Mouse (Mus musculus): ENCODE results near the gene Fos. TPM values are rescaled to one million over a fixed set of nuclear protein-coding genes. Genes with fewer than 3 reads are reported as not detected.
A peak's percentile ranks its signal among the peaks of the same experiment; 100 is the strongest.

The Fos gene
- polyA plus RNA-seq, 1 experiment from 2014 or later: 1.2 TPM

GRCm38 (mm10) chr12:85496755-85497154 lies 23.1 kb downstream of the Fos start:
- WGBS: 20% methylated on average over 7 of the region's 7 CpGs
- no peak overlapping the region for H3K4me2 ChIP-seq (replicated peaks)
- no peak overlapping the region for H3K9ac ChIP-seq
- H3K27me3 ChIP-seq (replicated peaks): no peaks in the 10 kb centered on the region
- H3K36me3 ChIP-seq: no peaks in the 10 kb centered on the region
- peak; percentile 23; the same call in 1 of the 2 replicates for ATAC-seq (ENCODE audit: low FRiP score, low read depth)
- no peak overlapping the region for H3K27ac ChIP-seq
- H3K4me3 ChIP-seq: no peak overlapping the region
- H3K4me1 ChIP-seq: peaks cover 3% of the 10 kb centered on the region; the same call in 1 of the 2 replicates
- H3K9me3 ChIP-seq: no peaks in the 10 kb centered on the region

GRCm38 (mm10) chr12:85497310-85498135 lies 23.8 kb downstream of the Fos start:
- Histone ChIP-seq H3K9me3 (no peaks in the 10 kb centered on the region), H3K9ac (no peak overlapping the region), H3K4me3 (no peak overlapping the region), H3K36me3 (no peaks in the 10 kb centered on the region), H3K27me3 (replicated peaks) (no peaks in the 10 kb centered on the region), H3K4me2 (replicated peaks) (no peak overlapping the region), H3K27ac (0 out of 2 replicates have a peak overlapping the region, but pooled peaks have one; percentile 4), H3K4me1 (no peaks in the 10 kb centered on the region)
- ATAC-seq (ENCODE audit: low FRiP score, low read depth): peak; percentile 41; the same call in 1 of the 2 replicates
- WGBS: 67% methylated on average over 11 of the region's 11 CpGs

GRCm38 (mm10) chr12:85499001-85499400 lies 25.3 kb downstream of the Fos start:
- WGBS: 82% methylated on average over 8 of the region's 8 CpGs
- Histone ChIP-seq H3K27ac (no peak overlapping the region), H3K9ac (no peak overlapping the region), H3K4me1 (no peaks in the 10 kb centered on the region), H3K36me3 (no peaks in the 10 kb centered on the region), H3K4me3 (no peak overlapping the region), H3K9me3 (no peaks in the 10 kb centered on the region), H3K27me3 (replicated peaks) (no peaks in the 10 kb centered on the region), H3K4me2 (replicated peaks) (no peak overlapping the region)
- ATAC-seq (ENCODE audit: low FRiP score, low read depth): no peak

GRCm38 (mm10) chr12:85502682-85503081 lies 29.0 kb downstream of the Fos start:
- no peak for ATAC-seq (ENCODE audit: low FRiP score, low read depth)
- WGBS: 90% methylated on average over 4 of the region's 4 CpGs
- no peak overlapping the region for H3K9ac ChIP-seq

GRCm38 (mm10) chr12:85508235-85508634 lies 34.5 kb downstream of the Fos start:
- no peaks in the 10 kb centered on the region for H3K27me3 ChIP-seq (replicated peaks)
- 33% methylated on average over 3 of the region's 3 CpGs for WGBS
- H3K36me3 ChIP-seq: no peaks in the 10 kb centered on the region
- H3K4me2 ChIP-seq (replicated peaks): no peak overlapping the region
- no peak overlapping the region for H3K9ac ChIP-seq
- no peak overlapping the region for H3K27ac ChIP-seq
- no peak overlapping the region for H3K4me3 ChIP-seq
- H3K4me1 ChIP-seq: no peaks in the 10 kb centered on the region
- H3K9me3 ChIP-seq: peaks cover 6% of the 10 kb centered on the region; the same call in 1 of the 2 replicates
- no peak for ATAC-seq (ENCODE audit: low FRiP score, low read depth)

More at GRCm38 (mm10) chr12:85502682-85503081, 29.0 kb downstream of the Fos start:
- no peak overlapping the region for H3K4me2 ChIP-seq (replicated peaks)
- no peak overlapping the region for H3K4me3 ChIP-seq
- H3K27me3 ChIP-seq (replicated peaks): no peaks in the 10 kb centered on the region
- H3K36me3 ChIP-seq: no peaks in the 10 kb centered on the region
- H3K4me1 ChIP-seq: no peaks in the 10 kb centered on the region
- H3K9me3 ChIP-seq: peaks cover 6% of the 10 kb centered on the region; the same call in 1 of the 2 replicates
- H3K27ac ChIP-seq: no peak overlapping the region

- Histone ChIP-seq H3K36me3 (no peaks in the 10 kb centered on the region), H3K9ac (no peak overlapping the region), H3K9me3 (peaks cover under 1% of the 10 kb centered on the region; the same call in 1 of the 2 replicates), H3K27ac (no peak overlapping the region), H3K4me2 (replicated peaks) (no peak overlapping the region), H3K27me3 (replicated peaks) (no peaks in the 10 kb centered on the region), H3K4me1 (no peaks in the 10 kb centered on the region), H3K4me3 (no peak overlapping the region)
- WGBS: 94% methylated on average over 2 of the region's 2 CpGs
- ATAC-seq (ENCODE audit: low FRiP score, low read depth): no peak
These were observed 36.3 kb downstream of the Fos start for GRCm38 (mm10) chr12:85510013-85510412.

GRCm38 (mm10) chr12:85513789-85514447 lies 40.2 kb downstream of the Fos start:
- Histone ChIP-seq H3K9me3 (no peaks in the 10 kb centered on the region), H3K36me3 (no peaks in the 10 kb centered on the region), H3K27ac (no peak overlapping the region), H3K4me3 (no peak overlapping the region), H3K27me3 (replicated peaks) (no peaks in the 10 kb centered on the region), H3K4me2 (replicated peaks) (no peak overlapping the region), H3K4me1 (no peaks in the 10 kb centered on the region), H3K9ac (no peak overlapping the region)
- WGBS: 79% methylated on average over 6 of the region's 6 CpGs
- ATAC-seq (ENCODE audit: low FRiP score, low read depth): no peak

- Histone ChIP-seq H3K4me2 (replicated peaks) (no peak overlapping the region), H3K27me3 (replicated peaks) (no peaks in the 10 kb centered on the region), H3K4me1 (no peaks in the 10 kb centered on the region), H3K36me3 (no peaks in the 10 kb centered on the region), H3K9me3 (no peaks in the 10 kb centered on the region), H3K9ac (no peak overlapping the region), H3K27ac (no peak overlapping the region), H3K4me3 (no peak overlapping the region)
- WGBS: 70% methylated on average over 5 of the region's 5 CpGs
- no peak for ATAC-seq (ENCODE audit: low FRiP score, low read depth)
These were observed 41.3 kb downstream of the Fos start for GRCm38 (mm10) chr12:85514958-85515357.

GRCm38 (mm10) chr12:85515865-85516264 lies 42.2 kb downstream of the Fos start:
- H3K9ac ChIP-seq: no peak overlapping the region
- H3K9me3 ChIP-seq: no peaks in the 10 kb centered on the region
- no peaks in the 10 kb centered on the region for H3K4me1 ChIP-seq
- no peak overlapping the region for H3K4me2 ChIP-seq (replicated peaks)
- no peak overlapping the region for H3K4me3 ChIP-seq
- WGBS: 92% methylated on average over 3 of the region's 3 CpGs
- H3K36me3 ChIP-seq: no peaks in the 10 kb centered on the region
- no peak for ATAC-seq (ENCODE audit: low FRiP score, low read depth)
- H3K27me3 ChIP-seq (replicated peaks): no peaks in the 10 kb centered on the region
- no peak overlapping the region for H3K27ac ChIP-seq

GRCm38 (mm10) chr12:85517339-85517738 lies 43.6 kb downstream of the Fos start:
- ATAC-seq (ENCODE audit: low FRiP score, low read depth): no peak
- H3K4me2 ChIP-seq (replicated peaks): no peak overlapping the region
- H3K27me3 ChIP-seq (replicated peaks): no peaks in the 10 kb centered on the region
- H3K9me3 ChIP-seq: no peaks in the 10 kb centered on the region
- no peak overlapping the region for H3K9ac ChIP-seq
- H3K36me3 ChIP-seq: no peaks in the 10 kb centered on the region
- 90% methylated on average over 13 of the region's 13 CpGs for WGBS
- H3K4me1 ChIP-seq: no peaks in the 10 kb centered on the region
- H3K4me3 ChIP-seq: no peak overlapping the region
- no peak overlapping the region for H3K27ac ChIP-seq

GRCm38 (mm10) chr12:85518009-85518408 lies 44.3 kb downstream of the Fos start:
- WGBS: 76% methylated on average over 5 of the region's 5 CpGs

GRCm38 (mm10) chr12:85519553-85519952 lies 45.9 kb downstream of the Fos start:
- WGBS: 92% methylated on average over 6 of the region's 6 CpGs
- Histone ChIP-seq H3K4me3 (no peak overlapping the region), H3K4me2 (replicated peaks) (no peak overlapping the region), H3K4me1 (peaks cover 7% of the 10 kb centered on the region; the same call in 1 of the 2 replicates), H3K27me3 (replicated peaks) (no peaks in the 10 kb centered on the region), H3K9me3 (no peaks in the 10 kb centered on the region), H3K9ac (no peak overlapping the region), H3K36me3 (no peaks in the 10 kb centered on the region), H3K27ac (no peak overlapping the region)
- no peak for ATAC-seq (ENCODE audit: low FRiP score, low read depth)

More at GRCm38 (mm10) chr12:85518009-85518408, 44.3 kb downstream of the Fos start:
- no peak overlapping the region for H3K4me3 ChIP-seq
- H3K4me1 ChIP-seq: no peaks in the 10 kb centered on the region
- no peaks in the 10 kb centered on the region for H3K36me3 ChIP-seq
- H3K4me2 ChIP-seq (replicated peaks): no peak overlapping the region
- no peaks in the 10 kb centered on the region for H3K27me3 ChIP-seq (replicated peaks)
- H3K9me3 ChIP-seq: no peaks in the 10 kb centered on the region
- no peak overlapping the region for H3K27ac ChIP-seq
- H3K9ac ChIP-seq: no peak overlapping the region
- ATAC-seq (ENCODE audit: low FRiP score, low read depth): no peak
